In genomic region chr2:125031562-125032257, GRCm38 (mm10) we compare ENCODE assay signal across 9 mouse cellular contexts. TPM values are rescaled to one million over a fixed set of nuclear protein-coding genes. Genes with fewer than 3 reads are reported as not detected.
DNase-seq lines count a peak whose midpoint lies in the region; ATAC-seq lines count a peak whose summit lies in the region.
"Had no signal": no experiment of that assay in that cellular context is flagged by ENCODE, and none has a peak within 500 bp of the region (broad histone marks: within the 10 kb centered on the region; RNA-seq: fewer than 3 reads in every experiment).

No protein-coding gene starts in this region.

- H3K27ac ChIP-seq in hindbrain, embryonic 16.5 days (ENCODE audit: low read depth, low read length): peak overlapping the region; percentile 55
- peak overlapping the region; percentile 43; the same call in 1 of the 2 replicates for H3K27ac ChIP-seq in midbrain, embryonic 15.5 days

- H3K4me2 ChIP-seq in hindbrain, embryonic 16.5 days (ENCODE audit: low read length): peak overlapping the region; percentile 29; the same call in 1 of the 2 replicates
- no peak overlapping the region for H3K4me2 ChIP-seq in midbrain, embryonic 15.5 days

- H3K36me3 ChIP-seq in hindbrain, embryonic 16.5 days (ENCODE audit: control insufficient read depth, insufficient read depth, low read length): no peaks in the 10 kb centered on the region
- H3K36me3 ChIP-seq in midbrain, embryonic 15.5 days (replicated peaks): no peaks in the 10 kb centered on the region

- peak; percentile 74 for ATAC-seq in frontal cortex, adult (ENCODE audit: low TSS enrichment)
- ATAC-seq in hindbrain, embryonic 16.5 days: peak; percentile 88
- ATAC-seq in midbrain, embryonic 15.5 days (replicated peaks): no peak; the same call in 1 of the 2 replicates
- no peak for ATAC-seq in CD4-positive, CD25-positive, alpha-beta regulatory T cell, adult 4 months

- no peak overlapping the region for H3K9ac ChIP-seq in hindbrain, embryonic 16.5 days (ENCODE audit: low read depth, low read length)
- no peak overlapping the region for H3K9ac ChIP-seq in midbrain, embryonic 15.5 days

- DNase-seq in frontal cortex, postnatal 25 days (ENCODE audit: low spot score in 2 of 2): no peak
- peak; percentile 78 for DNase-seq in brain, embryonic 18.5 days (ENCODE audit: low read depth, low spot score)
- DNase-seq in testis, postnatal 14 days (ENCODE audit: low spot score): no peak
- no peak for DNase-seq in adipocyte (ENCODE audit: low spot score)
- DNase-seq: B cell, adult 2 months had no signal

- 62% methylated on average over 12 of the region's 12 CpGs for WGBS in hindbrain, embryonic 16.5 days
- WGBS in midbrain, embryonic 15.5 days: 80% methylated on average over 12 of the region's 12 CpGs

- no peak overlapping the region for H3K4me3 ChIP-seq in hindbrain, embryonic 16.5 days (ENCODE audit: low read length)
- H3K4me3 ChIP-seq in midbrain, embryonic 15.5 days: no peak overlapping the region

- no peaks in the 10 kb centered on the region for H3K27me3 ChIP-seq in hindbrain, embryonic 16.5 days (replicated peaks; ENCODE audit: control insufficient read depth, insufficient read depth, low read length)
- no peaks in the 10 kb centered on the region for H3K27me3 ChIP-seq in midbrain, embryonic 15.5 days (replicated peaks)

- H3K4me1 ChIP-seq in hindbrain, embryonic 16.5 days (ENCODE audit: control insufficient read depth, insufficient read depth, low read depth, low read length): peaks cover 12% of the 10 kb centered on the region
- H3K4me1 ChIP-seq in midbrain, embryonic 15.5 days: no peaks in the 10 kb centered on the region

- no peaks in the 10 kb centered on the region for H3K9me3 ChIP-seq in hindbrain, embryonic 16.5 days (ENCODE audit: control insufficient read depth, low read length)
- no peaks in the 10 kb centered on the region for H3K9me3 ChIP-seq in midbrain, embryonic 15.5 days

RNA-seq across cellular contexts. Expression of gene Slc24a5, which starts 36.2 kb away (rescaled TPM):
- 4.3 and 4.5 TPM in 2 replicates for polyA plus RNA-seq in hindbrain, embryonic 16.5 days (2015; fragmentation: Nextera tagmentation; extraction: Ambion mirVana)
- 4.0 and 4.8 TPM in 2 replicates for polyA plus RNA-seq in midbrain, embryonic 15.5 days (2015; fragmentation: Nextera tagmentation; extraction: Ambion mirVana)
- polyA plus RNA-seq in CD4-positive, CD25-positive, alpha-beta regulatory T cell, adult 4 months (2017; shearing (Covaris generic)): 10 to 100 TPM in 1 of 2 experiments, 1 to 10 TPM in 1; 4.5 to 13.6 TPM

Comparison
In these comparisons a context has a peak if more than half of its experiments do, and no peak if none do; other contexts are left out.
1. ATAC-seq: peak in frontal cortex, adult (single experiment) and hindbrain, embryonic 16.5 days (single experiment); none in midbrain, embryonic 15.5 days (single experiment) and CD4-positive, CD25-positive, alpha-beta regulatory T cell, adult 4 months (single experiment).